Mouse (Mus musculus) B cell, adult 2 months (primary cell): ENCODE measurements around the gene Lgalsl.

Source experiments
- DNase-seq, 2 experiments: peaks; one replicate each; pipeline ENCODE4 v3.0.0; 2022

Lgalsl gene

DNA sequence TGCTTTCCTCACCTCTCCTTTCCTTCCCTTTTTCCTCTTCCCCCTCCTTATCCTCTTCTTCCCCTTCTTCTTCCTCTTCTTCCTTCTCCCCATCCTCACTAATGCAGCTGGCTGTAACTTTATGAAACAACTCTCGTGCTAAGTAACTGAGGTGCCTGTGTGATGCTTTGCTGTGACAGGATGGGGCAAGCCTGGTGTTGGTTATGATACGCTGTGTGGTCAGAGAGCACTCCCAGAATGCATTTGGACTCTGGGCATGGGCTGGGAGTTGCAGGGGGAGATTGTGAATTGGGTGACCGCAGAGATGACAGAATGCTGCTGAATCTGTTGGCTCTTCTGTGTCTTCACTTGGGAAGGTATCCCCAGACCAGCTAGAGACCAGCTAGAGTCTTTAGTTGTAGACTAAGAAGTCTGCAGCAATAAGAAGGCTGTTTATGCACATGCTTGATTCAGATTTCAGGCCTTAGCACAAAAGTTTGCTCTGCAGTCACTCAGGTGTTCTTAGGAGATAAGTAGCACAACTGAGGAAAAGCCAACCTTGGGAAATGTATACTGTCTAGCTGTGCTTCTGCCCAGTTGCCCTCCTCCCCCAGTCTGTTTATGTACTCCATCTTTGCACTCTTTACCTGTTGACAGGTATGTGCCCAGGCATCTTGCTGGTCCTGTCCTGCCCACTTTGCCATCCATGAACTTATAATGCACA, 51.8 kb downstream of the Lgalsl start:
- no peak for DNase-seq

DNA sequence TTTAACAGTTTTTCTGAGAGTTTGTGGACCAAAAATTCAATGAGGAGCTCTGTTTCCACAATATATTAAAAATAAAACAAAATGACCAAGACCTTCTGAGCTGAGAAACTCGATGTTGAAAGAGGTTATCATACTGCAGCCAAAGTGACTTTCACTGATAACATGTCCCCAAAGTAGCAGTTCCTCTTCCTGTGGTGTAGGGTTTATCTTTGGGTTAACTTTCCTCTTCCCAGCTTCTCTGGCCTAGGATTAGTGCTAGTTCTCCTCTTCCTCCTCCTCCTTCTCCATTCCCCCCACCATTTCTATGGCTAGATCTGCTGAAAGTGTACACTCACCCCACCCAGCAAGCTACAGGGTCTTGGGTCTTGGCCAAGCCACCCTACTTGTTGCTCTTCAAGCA, 52.6 kb downstream of the Lgalsl start:
- DNase-seq, result no peak

GRCm38 (mm10) chr11:20776668-20777067, 54.2 kb downstream of the Lgalsl start:
- no peak for DNase-seq
